Mouse (Mus musculus) liver, embryonic 11.5 days (tissue): ENCODE results near the gene Rad51b. TPM values are rescaled to one million over a fixed set of nuclear protein-coding genes. Genes with fewer than 3 reads are reported as not detected.

ENCODE experiments used
- ATAC-seq: fragments of 200-750 bp; cut with Nextera tagmentation; replicated peaks from 2 replicates; pipeline ENCODE4 v1.8.0; 2017; ENCODE audit warnings: moderate number of reproducible peaks, mild to moderate bottlenecking, moderate TSS enrichment, moderate library complexity; ENCODE audit not compliant: low FRiP score
- DNase-seq: peaks from one replicate; pipeline ENCODE4 v3.0.0-alpha.2; 2017; ENCODE audit warnings: low spot score
- H3K27ac ChIP-seq: fragments of 300-500 bp; sonication (generic); 2 replicates; pipeline ENCODE4 v1.5.1; 2014; ENCODE audit warnings: mild to moderate bottlenecking, low read depth, low read length, control low read depth
- H3K27me3 ChIP-seq: fragments of 300-500 bp; sonication (generic); replicated peaks from 2 replicates; pipeline ENCODE4 v1.6.1; 2014; ENCODE audit warnings: low read length, mixed read lengths; ENCODE audit not compliant: control insufficient read depth, insufficient read depth
- H3K36me3 ChIP-seq: fragments of 300-500 bp; sonication (generic); 2 replicates; pipeline ENCODE4 v1.6.1; 2014; ENCODE audit warnings: mild to moderate bottlenecking, low read length, moderate library complexity, mixed read lengths; ENCODE audit not compliant: control insufficient read depth, insufficient read depth
- H3K4me1 ChIP-seq: fragments of 300-500 bp; sonication (generic); replicated peaks from 2 replicates; pipeline ENCODE4 v1.6.1; 2014; ENCODE audit warnings: low read length, mixed read lengths; ENCODE audit not compliant: control insufficient read depth, insufficient read depth
- H3K4me2 ChIP-seq: fragments of 300-500 bp; sonication (generic); 2 replicates; pipeline ENCODE4 v1.6.1; 2014; ENCODE audit warnings: mild to moderate bottlenecking, control low read depth, moderate library complexity
- H3K4me3 ChIP-seq: fragments of 300-500 bp; sonication (generic); 2 replicates; pipeline ENCODE4 v1.5.1; 2014; ENCODE audit warnings: low read depth, low read length, control low read depth
- H3K9ac ChIP-seq: fragments of 300-500 bp; sonication (generic); 2 replicates; pipeline ENCODE4 v1.6.1; 2014; ENCODE audit warnings: low read depth, low read length, control low read depth
- H3K9me3 ChIP-seq: fragments of 300-500 bp; sonication (generic); 2 replicates; pipeline ENCODE4 v1.6.1; 2016; ENCODE audit warnings: low read length, inconsistent platforms, mixed read lengths; ENCODE audit not compliant: control insufficient read depth
- whole genome bisulfite sequencing: fragments of 180-500 bp; shearing (Covaris S2); extraction: QIAGEN DNeasy Blood & Tissue Kit; methylation state at CpG from one replicate; pipeline ENCODE4 v1.1.7; 2014; 5-methylcytosine and 5-hydroxymethylcytosine counted together
- polyA plus RNA-seq: library from polyadenylated mRNA; unstranded; fragments of >200 nt; fragmentation: Nextera tagmentation; extraction: Ambion mirVana; gene quantifications from 2 replicates; pipeline ENCODE4 v1.2.1, GENCODE M21; 2014

Rad51b gene
- polyA plus RNA-seq, 1 experiment from 2014 or later: 8.3 TPM

DNA sequence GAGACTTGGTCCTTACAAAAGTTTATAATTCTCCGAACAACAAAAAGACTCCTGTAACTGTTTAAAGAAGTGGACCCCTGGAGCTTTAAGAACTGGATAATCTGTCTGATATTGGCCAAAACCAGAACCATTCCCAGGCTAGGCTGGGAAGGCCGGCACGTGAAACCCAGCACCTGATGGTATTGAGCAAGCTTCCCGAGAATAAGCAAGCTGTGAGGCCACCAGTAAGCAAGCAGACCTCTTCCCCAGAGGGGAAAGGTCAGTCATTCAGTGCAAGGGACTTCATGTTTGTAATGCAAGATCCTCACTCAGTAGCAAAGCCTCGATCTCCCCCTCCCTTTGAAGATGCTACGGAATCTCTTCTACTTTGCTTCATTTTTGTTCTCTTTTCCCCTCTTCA is 4.2 kb upstream of the Rad51b start:
- no peak overlapping the region for H3K27ac ChIP-seq
- WGBS: 84% methylated on average over 6 of the region's 6 CpGs
- peaks cover 4% of the 10 kb centered on the region; the same call in 1 of the 2 replicates for H3K36me3 ChIP-seq
- no peak for DNase-seq
- H3K9ac ChIP-seq: no peak overlapping the region
- ATAC-seq: no peak
- H3K4me3 ChIP-seq: no peak overlapping the region
- no peaks in the 10 kb centered on the region for H3K27me3 ChIP-seq
- H3K9me3 ChIP-seq: no peaks in the 10 kb centered on the region
- H3K4me1 ChIP-seq: peaks cover 11% of the 10 kb centered on the region
- H3K4me2 ChIP-seq: no peak overlapping the region

DNA sequence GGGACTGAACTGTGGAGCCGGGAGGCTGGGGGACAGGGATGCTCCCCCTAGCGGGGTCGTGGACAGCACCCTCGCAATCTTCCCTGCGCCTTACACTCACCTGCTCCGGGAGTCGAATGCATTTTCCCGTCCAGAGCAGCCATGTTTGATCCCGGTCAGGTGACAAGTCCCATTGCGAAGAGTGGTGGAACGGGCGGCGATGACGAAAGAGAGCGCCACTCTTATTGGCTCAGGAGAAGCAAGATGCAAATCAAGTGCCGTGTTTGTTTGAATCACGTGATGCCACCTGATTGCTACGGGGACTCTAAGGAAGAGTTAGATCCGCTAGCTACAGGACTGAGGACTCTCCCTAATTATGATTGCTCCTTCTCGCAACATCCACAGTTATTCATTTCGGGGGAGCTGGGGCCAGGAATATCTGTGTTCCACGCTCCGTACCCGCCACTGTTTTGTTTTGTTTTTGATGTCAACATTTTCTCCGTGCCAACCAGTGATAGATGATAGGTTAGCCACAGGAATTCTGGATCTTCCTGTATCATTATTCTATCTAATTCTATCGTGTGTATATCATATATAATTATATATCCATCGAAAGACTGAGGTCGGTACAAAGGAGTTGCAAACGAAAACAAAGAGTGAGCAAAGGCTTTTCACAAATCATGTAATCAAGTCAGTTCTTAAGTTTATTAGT is 811 bp upstream of the Rad51b start, which contains the start of gene Zfyve26:
Gene Zfyve26 (minus strand): TSS at position 179 of the 691 bp plus-strand sequence.
- Histone ChIP-seq H3K4me1 (peaks cover 11% of the 10 kb centered on the region), H3K9me3 (no peaks in the 10 kb centered on the region), H3K4me2 (peak within 1 kb of the TSS; percentile 78), H3K4me3 (peak within 1 kb of the TSS; percentile 85), H3K27ac (0 out of 2 replicates have a peak within 1 kb of the TSS, but pooled peaks have one; percentile 32), H3K36me3 (0 out of 2 replicates have a peak, but pooled peaks cover 3% of the 10 kb centered on the region), H3K9ac (peak within 1 kb of the TSS; percentile 78), H3K27me3 (no peaks in the 10 kb centered on the region)
- DNase-seq (peak; percentile 84), ATAC-seq (peak; percentile 92)
- WGBS: under 1% methylated on average over 29 of the region's 29 CpGs

DNA sequence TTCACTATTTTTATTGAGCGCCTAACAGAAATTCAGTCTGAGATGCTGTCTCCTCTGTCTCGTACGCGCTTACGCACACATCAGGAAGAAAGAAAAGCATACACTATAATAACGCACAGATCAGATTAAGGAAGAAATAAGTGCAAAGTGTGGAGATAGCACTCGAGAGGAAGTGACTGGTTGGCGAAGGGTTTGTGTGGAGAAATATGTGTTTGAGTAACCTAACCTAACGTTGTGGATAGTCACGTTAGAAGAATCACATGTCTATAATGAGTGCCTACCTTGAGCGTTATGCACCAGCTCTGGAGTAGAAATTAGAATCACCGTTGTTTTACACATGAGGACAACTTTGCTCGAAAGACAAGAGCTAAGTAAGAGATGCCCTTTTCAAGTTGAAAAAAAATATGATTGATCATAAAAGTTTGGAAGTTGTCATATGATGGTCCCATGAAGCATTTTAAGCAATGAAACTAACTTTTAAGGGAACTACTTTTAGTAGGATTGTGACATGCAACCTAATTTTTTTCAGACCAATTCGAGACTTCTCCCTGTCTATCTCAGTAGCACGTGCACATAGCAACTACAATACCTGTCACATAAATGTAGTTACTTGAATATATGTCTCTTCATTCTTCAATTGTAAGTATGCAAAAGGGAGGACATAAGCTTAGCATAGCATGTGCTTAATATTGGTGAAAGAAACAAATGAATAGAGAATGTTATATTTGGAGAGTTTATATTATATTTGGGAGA is 978 bp downstream of the Rad51b start:
- ATAC-seq (no peak), DNase-seq (no peak)
- Histone ChIP-seq H3K36me3 (no peaks in the 10 kb centered on the region), H3K27ac (peak overlapping the region; percentile 67; the same call in 1 of the 2 replicates), H3K9ac (peak overlapping the region; percentile 70), H3K4me3 (peak overlapping the region; percentile 85), H3K27me3 (no peaks in the 10 kb centered on the region), H3K9me3 (no peaks in the 10 kb centered on the region), H3K4me1 (peaks cover 11% of the 10 kb centered on the region), H3K4me2 (peak overlapping the region; percentile 78)
- 12% methylated on average over 15 of the region's 15 CpGs for WGBS

DNA sequence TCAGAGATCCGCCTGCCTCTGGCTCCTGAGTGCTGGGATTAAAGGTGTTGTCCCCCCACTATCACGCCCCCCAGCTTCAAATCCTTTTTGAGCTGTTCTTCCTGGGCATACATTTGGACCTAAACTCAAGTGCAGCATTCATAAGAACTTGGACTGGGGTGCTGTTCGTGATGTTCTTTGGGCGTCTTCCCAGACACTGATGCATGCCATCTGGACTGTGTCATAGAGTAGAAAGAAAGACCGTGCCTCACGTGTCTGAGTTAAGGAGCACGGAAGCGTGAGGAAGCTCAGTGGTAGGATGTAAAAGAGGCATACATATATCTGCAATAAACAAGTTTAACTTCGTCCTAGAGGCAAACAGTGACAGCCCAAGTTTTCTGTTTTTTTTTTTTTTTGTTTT is 4.7 kb downstream of the Rad51b start:
- H3K27me3 ChIP-seq: no peaks in the 10 kb centered on the region
- no peak overlapping the region for H3K4me3 ChIP-seq
- no peak overlapping the region for H3K9ac ChIP-seq
- H3K36me3 ChIP-seq: no peaks in the 10 kb centered on the region
- 93% methylated on average over 9 of the region's 9 CpGs for WGBS
- no peaks in the 10 kb centered on the region for H3K4me1 ChIP-seq
- H3K27ac ChIP-seq: no peak overlapping the region
- ATAC-seq (no peak), DNase-seq (no peak)
- H3K4me2 ChIP-seq: no peak overlapping the region
- no peaks in the 10 kb centered on the region for H3K9me3 ChIP-seq

GRCm38 (mm10) chr12:79305131-79305530 is 8.0 kb downstream of the Rad51b start:
- 72% methylated on average over 1 of the region's 1 CpGs for WGBS
- Histone ChIP-seq H3K4me3 (no peak overlapping the region), H3K9ac (no peak overlapping the region), H3K27ac (no peak overlapping the region), H3K4me2 (no peak overlapping the region), H3K36me3 (no peaks in the 10 kb centered on the region), H3K27me3 (no peaks in the 10 kb centered on the region), H3K4me1 (no peaks in the 10 kb centered on the region), H3K9me3 (no peaks in the 10 kb centered on the region)
- DNase-seq: no peak
- no peak for ATAC-seq

DNA sequence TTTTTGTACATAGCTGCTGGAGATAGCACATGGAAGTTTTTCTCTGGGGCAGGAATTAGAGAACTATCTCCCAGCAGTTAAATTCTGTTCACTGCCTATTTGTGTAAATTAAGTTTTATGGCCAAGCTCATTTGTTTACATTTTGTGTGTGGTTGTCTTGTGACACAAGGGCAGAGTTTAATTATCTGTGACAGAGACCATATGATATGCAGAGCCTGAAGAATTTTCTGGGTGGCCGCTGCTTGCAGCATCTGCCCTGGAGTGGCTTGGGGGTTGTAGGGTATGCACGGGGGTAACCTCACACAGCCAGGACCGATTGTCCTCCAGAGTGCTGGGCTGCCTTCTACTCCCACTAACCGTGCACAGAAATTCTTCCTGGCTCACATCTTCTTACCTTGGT is 8.9 kb downstream of the Rad51b start:
- Histone ChIP-seq H3K9me3 (no peaks in the 10 kb centered on the region), H3K4me1 (no peaks in the 10 kb centered on the region), H3K4me3 (no peak overlapping the region), H3K27me3 (no peaks in the 10 kb centered on the region), H3K9ac (no peak overlapping the region), H3K4me2 (no peak overlapping the region), H3K27ac (no peak overlapping the region), H3K36me3 (no peaks in the 10 kb centered on the region)
- ATAC-seq (no peak), DNase-seq (no peak)
- WGBS: 82% methylated on average over 4 of the region's 4 CpGs

DNA sequence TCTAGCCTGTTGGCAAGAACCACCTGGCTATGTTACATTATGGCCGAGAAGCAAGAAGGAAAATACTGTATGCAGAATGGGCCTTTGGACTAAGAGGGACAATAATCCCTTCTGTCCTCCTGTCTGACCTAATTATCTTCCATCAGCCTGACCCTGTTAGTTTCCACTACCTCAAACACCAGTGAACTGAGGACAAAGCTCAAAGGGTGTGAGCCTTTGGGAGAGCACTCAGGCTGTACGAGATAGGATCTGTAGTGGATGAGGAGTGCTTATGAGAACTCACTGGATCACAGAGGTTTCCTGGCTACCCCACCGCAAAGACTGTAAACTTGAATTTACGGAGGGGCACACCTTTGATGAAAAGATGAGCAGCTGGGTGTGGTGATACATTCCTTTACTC is 16.6 kb downstream of the Rad51b start:
- ATAC-seq: no peak
- H3K4me2 ChIP-seq: no peak overlapping the region
- H3K27me3 ChIP-seq: no peaks in the 10 kb centered on the region
- H3K27ac ChIP-seq: no peak overlapping the region
- H3K9ac ChIP-seq: no peak overlapping the region
- no peaks in the 10 kb centered on the region for H3K9me3 ChIP-seq
- no peaks in the 10 kb centered on the region for H3K4me1 ChIP-seq
- no peak overlapping the region for H3K4me3 ChIP-seq
- no peak for DNase-seq
- 78% methylated on average over 4 of the region's 4 CpGs for WGBS
- H3K36me3 ChIP-seq: no peaks in the 10 kb centered on the region

- Histone ChIP-seq H3K4me1 (no peaks in the 10 kb centered on the region), H3K27me3 (no peaks in the 10 kb centered on the region), H3K36me3 (no peaks in the 10 kb centered on the region), H3K9ac (no peak overlapping the region), H3K4me3 (no peak overlapping the region), H3K4me2 (no peak overlapping the region), H3K27ac (no peak overlapping the region), H3K9me3 (no peaks in the 10 kb centered on the region)
- ATAC-seq (no peak), DNase-seq (no peak)
- WGBS: 77% methylated on average over 5 of the region's 5 CpGs
Measured at GRCm38 (mm10) chr12:79317339-79317738, 20.3 kb downstream of the Rad51b start.
